Mouse (Mus musculus) lung, embryonic 14.5 days (tissue): ENCODE results near the gene Pi4kb. TPM values are rescaled to one million over a fixed set of nuclear protein-coding genes. Genes with fewer than 3 reads are reported as not detected.
A peak's percentile ranks its signal among the peaks of the same experiment; 100 is the strongest.
"Not testable (repeated sequence)": the region's sequence is repeated elsewhere in the genome, so short reads cannot be mapped to it uniquely, and the experiment has no call there.

Experiments
- ATAC-seq: fragments of 200-750 bp; cut with Nextera tagmentation; 2 replicates; pipeline ENCODE4 v1.8.0; 2017; ENCODE audit warnings: mild to moderate bottlenecking, moderate TSS enrichment, moderate library complexity; ENCODE audit not compliant: insufficient read depth
- DNase-seq: peaks from one replicate; pipeline ENCODE4 v3.0.0-alpha.2; 2015
- H3K27ac ChIP-seq: fragments of 300-500 bp; sonication (generic); 2 replicates; pipeline ENCODE4 v1.5.1; 2014; ENCODE audit warnings: low read depth, mild to moderate bottlenecking, moderate library complexity
- H3K27me3 ChIP-seq: fragments of 300-500 bp; sonication (generic); 2 replicates; pipeline ENCODE4 v1.6.1; 2014; ENCODE audit warnings: low read length, control low read depth; ENCODE audit not compliant: insufficient read depth
- H3K36me3 ChIP-seq: fragments of 300-500 bp; sonication (generic); 2 replicates; pipeline ENCODE4 v1.6.1; 2014; ENCODE audit warnings: control low read depth; ENCODE audit not compliant: insufficient read depth
- H3K4me1 ChIP-seq: fragments of 300-500 bp; sonication (generic); 2 replicates; pipeline ENCODE4 v1.6.1; 2014; ENCODE audit warnings: antibody characterized with exemption, control low read depth; ENCODE audit not compliant: insufficient read depth
- H3K4me2 ChIP-seq: fragments of 300-500 bp; sonication (generic); 2 replicates; pipeline ENCODE4 v1.6.1; 2014; ENCODE audit warnings: mild to moderate bottlenecking
- H3K4me3 ChIP-seq: fragments of 300-500 bp; sonication (generic); 2 replicates; pipeline ENCODE4 v1.5.1; 2014; ENCODE audit warnings: low read depth, low read length
- H3K9ac ChIP-seq: fragments of 300-500 bp; sonication (generic); 2 replicates; pipeline ENCODE4 v1.6.1; 2014
- H3K9me3 ChIP-seq: fragments of 300-500 bp; sonication (generic); 2 replicates; pipeline ENCODE4 v1.6.1; 2016; ENCODE audit warnings: low read depth, low read length, control low read depth
- CTCF ChIP-seq: IDR thresholded peaks from 2 replicates; pipeline ENCODE4 v1.5.1; 2016; ENCODE audit warnings: antibody characterized with exemption, low read depth
- WGBS: fragments of 180-500 bp; shearing (Covaris S2); extraction: QIAGEN DNeasy Blood & Tissue Kit; methylation state at CpG from one replicate; pipeline ENCODE4 v1.1.7; 2014; 5-methylcytosine and 5-hydroxymethylcytosine counted together
- polyA plus RNA-seq: library from polyadenylated mRNA; unstranded; fragments of >200 nt; fragmentation: Nextera tagmentation; extraction: Ambion mirVana; gene quantifications from 2 replicates; pipeline ENCODE4 v1.2.1, GENCODE M21; 2014

The Pi4kb gene
- polyA plus RNA-seq, 1 experiment from 2014 or later = 24.7 TPM

DNA sequence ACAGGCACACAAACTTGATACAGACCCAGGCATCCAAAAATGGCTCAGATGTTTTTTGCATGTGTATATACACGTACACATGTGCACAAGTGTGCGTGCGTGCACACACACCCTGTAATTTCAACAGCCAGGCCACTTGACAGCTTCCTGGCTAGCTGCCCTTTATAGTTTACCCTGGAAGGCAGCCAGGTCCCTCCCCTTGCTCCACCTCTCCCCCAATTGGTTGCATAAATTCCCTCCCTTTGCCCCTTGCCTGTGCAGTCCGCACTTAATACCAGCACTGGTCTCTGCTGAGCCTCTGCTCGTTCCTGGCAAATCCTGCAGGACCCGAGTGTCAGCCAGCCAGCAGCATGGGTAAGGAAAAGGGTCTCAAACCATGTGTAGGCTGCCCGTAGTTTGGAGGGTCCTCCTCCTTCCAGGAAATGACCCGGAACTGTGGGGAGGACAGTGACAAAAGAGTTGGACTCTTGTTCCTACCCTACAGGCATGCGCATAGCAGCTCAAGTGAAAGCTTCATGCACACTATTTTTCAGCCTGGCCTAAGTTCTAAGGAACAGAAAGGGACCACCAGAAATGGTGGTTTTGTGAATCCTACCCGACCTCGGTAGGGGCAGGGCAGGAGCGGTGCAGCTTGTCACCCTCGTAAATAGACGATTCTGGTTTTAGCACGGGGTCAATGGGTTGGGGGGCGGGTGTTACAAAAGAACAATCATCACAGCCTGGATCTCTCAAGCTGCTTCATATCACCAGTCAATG lies 41.5 kb upstream of the Pi4kb start, which contains the start of gene Selenbp1:
Gene Selenbp1 (plus strand): TSS at position 248 of the 756 bp plus-strand sequence.
- Histone ChIP-seq H3K27me3 (no peaks in the 10 kb centered on the region), H3K9ac (peak within 1 kb of the TSS; percentile 49), H3K4me1 (peaks cover 5% of the 10 kb centered on the region; the same call in 1 of the 2 replicates), H3K4me3 (peak within 1 kb of the TSS; percentile 40), H3K4me2 (peak within 1 kb of the TSS; percentile 68), H3K27ac (peak within 1 kb of the TSS; percentile 97), H3K36me3 (no peaks in the 10 kb centered on the region), H3K9me3 (no peaks in the 10 kb centered on the region)
- 3% methylated on average over 16 of the region's 16 CpGs for WGBS
- peak; percentile 89 for ATAC-seq
- DNase-seq = peak; percentile 97
- no peak for TF ChIP-seq CTCF

DNA sequence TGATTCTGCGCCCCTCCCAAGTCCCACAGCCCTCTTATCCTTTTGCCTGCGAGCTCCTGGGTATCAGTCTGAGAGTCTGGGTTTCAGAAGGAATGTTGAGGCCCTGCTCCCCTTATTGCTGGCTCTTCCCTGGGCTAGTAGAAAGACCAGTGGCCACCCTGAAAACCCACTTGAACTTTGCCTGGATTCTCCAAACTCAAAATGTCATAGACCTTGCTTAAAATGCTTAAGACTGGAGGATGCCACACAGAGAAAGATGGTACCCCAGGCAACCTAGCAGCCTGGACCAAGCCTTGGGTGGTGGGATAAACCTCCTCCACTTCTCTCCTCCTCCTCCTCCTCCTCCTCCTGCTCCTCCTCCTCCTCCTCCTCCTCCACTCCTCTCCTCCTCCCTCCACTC lies 40.9 kb upstream of the Pi4kb start:
- peak overlapping the region; percentile 40; the same call in 1 of the 2 replicates for H3K4me3 ChIP-seq
- ATAC-seq = not testable (repeated sequence)

DNA sequence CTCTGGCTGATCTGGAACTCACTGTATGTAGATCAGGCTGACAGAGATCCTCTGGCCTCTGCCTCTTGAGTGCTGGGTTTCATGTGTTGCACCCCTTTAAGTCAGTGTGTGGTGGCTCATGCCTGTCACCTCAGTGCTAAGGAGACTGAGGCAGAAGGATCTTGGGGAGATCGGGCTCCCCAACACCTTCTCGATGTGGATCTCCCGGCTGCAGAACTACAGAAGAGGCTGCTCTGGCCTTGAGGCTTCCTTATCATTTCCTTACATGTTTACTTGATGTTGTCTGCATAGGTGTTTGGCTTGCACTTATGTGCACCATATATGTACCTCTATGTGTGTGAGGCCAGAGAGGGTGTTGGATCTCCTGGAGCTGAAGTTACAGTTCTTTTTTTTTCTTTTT lies 40.0 kb upstream of the Pi4kb start:
- H3K27me3 ChIP-seq, H3K36me3 ChIP-seq, H3K9me3 ChIP-seq, DNase-seq, H3K27ac ChIP-seq, ATAC-seq, H3K9ac ChIP-seq, H3K4me1 ChIP-seq, H3K4me3 ChIP-seq: not testable (repeated sequence)
- 84% methylated on average over 3 of the region's 3 CpGs for WGBS
- 0 out of 2 replicates have a peak overlapping the region, but pooled peaks have one; percentile 15 for H3K4me2 ChIP-seq

More for the DNA sequence above, 40.9 kb upstream of the Pi4kb start:
- WGBS = no CpG with 5 or more reads among the region's 2 CpGs
- H3K36me3 ChIP-seq, H3K9me3 ChIP-seq, H3K27me3 ChIP-seq, H3K9ac ChIP-seq, DNase-seq, H3K4me1 ChIP-seq: not testable (repeated sequence)
- Histone ChIP-seq H3K27ac (peak overlapping the region; percentile 97), H3K4me2 (peak overlapping the region; percentile 68)

DNA sequence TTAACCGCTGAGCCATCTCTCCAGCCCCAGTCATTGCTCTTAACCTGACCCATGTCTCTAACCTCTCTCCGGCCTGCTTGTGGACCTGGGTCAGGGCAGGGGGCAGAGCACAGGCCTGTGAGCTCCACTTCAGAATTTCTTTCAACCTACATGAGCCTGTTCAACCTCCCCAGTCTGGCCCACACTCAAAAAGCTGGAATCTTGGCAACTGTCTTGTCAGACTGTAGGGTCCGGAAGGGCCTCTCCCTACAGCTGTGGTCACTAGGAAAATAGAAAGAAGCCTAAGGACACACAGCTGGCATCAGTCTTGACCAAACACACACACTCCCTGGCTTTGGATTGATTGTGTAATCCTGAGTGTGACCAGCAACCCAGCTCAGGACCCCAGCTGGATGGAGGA lies 39.2 kb upstream of the Pi4kb start:
- H3K9me3 ChIP-seq, H3K36me3 ChIP-seq, H3K4me1 ChIP-seq, H3K4me2 ChIP-seq, H3K4me3 ChIP-seq, H3K27me3 ChIP-seq, H3K9ac ChIP-seq: not testable (repeated sequence)
- 54% methylated on average over 3 of the region's 3 CpGs for WGBS
- H3K27ac ChIP-seq = peak overlapping the region; percentile 75
- DNase-seq = peak; percentile 91
- ATAC-seq = peak; percentile 50

DNA sequence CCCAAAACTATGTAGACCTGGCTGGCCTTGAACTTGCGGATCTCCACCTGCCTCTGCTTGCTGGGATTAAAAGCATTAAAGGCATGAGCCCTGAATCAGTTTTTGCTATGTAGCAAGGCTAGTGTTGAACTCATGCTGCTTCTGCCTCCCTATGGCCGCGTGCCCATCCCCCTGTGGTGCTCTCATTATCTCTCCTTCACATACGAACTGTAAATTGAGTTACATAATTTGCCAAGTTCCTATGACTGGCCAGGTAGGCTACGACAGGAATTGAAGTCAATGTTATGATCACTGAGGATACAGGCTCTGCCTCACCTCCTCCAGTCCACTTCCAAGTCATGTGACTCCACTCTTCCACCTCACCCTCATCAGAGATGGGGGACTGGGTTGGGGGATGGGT lies 38.4 kb upstream of the Pi4kb start:
- not testable (repeated sequence) for H3K27me3 ChIP-seq, H3K4me1 ChIP-seq, DNase-seq, H3K36me3 ChIP-seq, ATAC-seq, H3K9me3 ChIP-seq, H3K9ac ChIP-seq, H3K4me2 ChIP-seq, H3K4me3 ChIP-seq
- H3K27ac ChIP-seq = peak overlapping the region; percentile 75
- WGBS = 80% methylated on average over 5 of the region's 5 CpGs

DNA sequence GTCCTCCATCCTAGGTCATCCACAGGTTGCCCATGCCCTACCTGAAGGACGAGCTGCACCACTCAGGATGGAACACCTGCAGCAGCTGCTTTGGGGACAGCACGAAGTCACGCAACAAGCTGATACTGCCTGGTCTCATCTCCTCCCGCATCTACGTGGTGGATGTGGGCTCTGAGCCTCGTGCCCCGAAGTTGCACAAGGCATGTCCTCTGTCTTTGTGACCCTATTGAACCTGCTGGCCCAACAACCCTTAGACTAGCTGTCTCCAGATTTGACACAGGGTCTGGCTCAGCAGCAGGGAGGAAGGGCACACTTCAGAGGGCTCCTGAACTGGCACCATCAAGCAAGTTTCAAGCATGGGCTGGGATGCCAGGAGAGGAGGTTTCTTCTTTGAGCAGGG lies 37.3 kb upstream of the Pi4kb start:
- not testable (repeated sequence) for H3K27ac ChIP-seq, H3K9me3 ChIP-seq, H3K36me3 ChIP-seq, H3K4me2 ChIP-seq, H3K27me3 ChIP-seq, H3K4me1 ChIP-seq, H3K9ac ChIP-seq, ATAC-seq, H3K4me3 ChIP-seq, DNase-seq
- 86% methylated on average over 7 of the region's 7 CpGs for WGBS

DNA sequence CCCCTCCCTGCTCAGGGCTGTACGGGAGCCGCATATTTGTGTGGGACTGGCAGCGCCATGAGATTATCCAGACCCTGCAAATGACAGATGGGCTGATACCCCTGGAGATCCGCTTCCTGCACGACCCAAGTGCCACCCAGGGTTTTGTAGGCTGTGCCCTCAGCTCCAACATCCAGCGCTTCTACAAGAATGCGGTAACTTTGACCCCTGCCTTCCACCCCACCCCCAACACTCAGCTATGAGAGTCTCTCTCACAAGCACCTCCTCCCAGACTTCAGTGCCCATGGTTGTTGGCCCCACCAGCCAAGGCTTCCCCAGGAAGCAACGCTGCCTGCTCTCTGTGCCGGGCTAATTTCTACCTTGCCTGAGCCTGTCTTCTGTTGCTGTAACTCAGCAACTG lies 34.5 kb upstream of the Pi4kb start:
- H3K4me3 ChIP-seq, H3K36me3 ChIP-seq, H3K27me3 ChIP-seq, H3K4me2 ChIP-seq, H3K9me3 ChIP-seq, DNase-seq, ATAC-seq, H3K4me1 ChIP-seq, H3K27ac ChIP-seq, H3K9ac ChIP-seq: not testable (repeated sequence)
- 41% methylated on average over 9 of the region's 9 CpGs for WGBS

DNA sequence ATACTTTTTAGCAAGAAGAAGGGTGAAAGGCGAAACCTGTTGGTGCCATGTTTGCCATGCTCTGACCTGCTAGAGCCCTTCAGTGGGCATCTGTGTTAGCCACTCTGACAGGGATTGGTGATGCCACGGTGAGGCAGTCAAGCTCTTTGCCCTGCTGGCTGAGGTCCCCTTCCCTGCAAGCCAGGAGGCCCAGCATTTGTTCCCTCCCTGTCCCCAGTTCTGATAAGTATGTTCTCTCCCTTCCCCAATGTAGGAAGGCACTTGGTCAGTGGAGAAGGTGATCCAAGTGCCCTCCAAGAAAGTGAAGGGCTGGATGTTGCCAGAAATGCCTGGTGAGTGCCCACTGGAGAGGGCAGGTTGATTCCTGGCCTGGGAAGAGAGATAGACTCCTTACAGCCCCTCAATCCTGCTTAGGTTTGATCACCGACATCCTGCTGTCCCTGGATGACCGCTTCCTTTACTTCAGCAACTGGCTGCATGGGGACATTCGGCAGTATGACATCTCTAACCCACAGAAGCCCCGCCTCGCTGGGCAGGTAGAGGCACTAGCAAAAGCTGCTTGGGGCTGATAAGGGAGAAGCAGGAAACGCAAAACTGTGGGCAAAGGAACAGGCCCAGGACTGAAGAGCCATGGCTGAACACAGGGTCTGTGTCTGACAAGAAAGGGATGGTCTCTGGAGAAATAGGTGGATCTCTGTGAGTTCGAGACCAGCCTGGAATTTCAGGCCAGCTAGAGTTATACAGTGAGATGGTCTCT lies 32.1 kb upstream of the Pi4kb start:
- H3K27me3 ChIP-seq, H3K36me3 ChIP-seq, DNase-seq, H3K9me3 ChIP-seq, H3K4me3 ChIP-seq, ATAC-seq, H3K4me1 ChIP-seq, H3K4me2 ChIP-seq, H3K9ac ChIP-seq, H3K27ac ChIP-seq: not testable (repeated sequence)
- 64% methylated on average over 8 of the region's 9 CpGs for WGBS
